Mouse (Mus musculus) stomach, postnatal 0 days (tissue): ENCODE results near the gene Acot13.

Experiments
- CTCF ChIP-seq: IDR thresholded peaks from 2 replicates; pipeline ENCODE4 v1.5.1; 2016; ENCODE audit warnings: antibody characterized with exemption, low read depth, mild to moderate bottlenecking, moderate library complexity
- EP300 ChIP-seq: optimal IDR thresholded peaks from 2 replicates; pipeline ENCODE3; 2016; ENCODE audit warnings: antibody characterized with exemption

GRCm38 (mm10) chr13:24825587-24825986, 5.8 kb downstream of the Acot13 start:
- TF ChIP-seq EP300 (no peak), CTCF (no peak)
